ENCODE assay signal across 8 mouse cellular contexts in genomic region chr8:70212112-70213055, GRCm38 (mm10). TPM values are rescaled to one million over a fixed set of nuclear protein-coding genes. Genes with fewer than 3 reads are reported as not detected.
A peak's percentile ranks its signal among the peaks of the same experiment; 100 is the strongest.
DNase-seq lines count a peak whose midpoint lies in the region; ATAC-seq and TF ChIP-seq lines count a peak whose summit lies in the region.

Gene Slc25a42, minus strand, starts transcription at chr8:70212305.

- H3K4me2 ChIP-seq in forebrain, embryonic 12.5 days = peak within 1 kb of the TSS; percentile 94
- peak within 1 kb of the TSS; percentile 95 for H3K4me2 ChIP-seq in heart, postnatal 0 days (ENCODE audit: low read depth, low read length)
- peak within 1 kb of the TSS; percentile 98 for H3K4me2 ChIP-seq in liver, embryonic 16.5 days (ENCODE audit: low read depth, low read length)
- peak within 1 kb of the TSS; percentile 96 for H3K4me2 ChIP-seq in neural tube, embryonic 13.5 days

- H3K9ac ChIP-seq in forebrain, embryonic 12.5 days = peak within 1 kb of the TSS; percentile 46
- H3K9ac ChIP-seq in heart, postnatal 0 days (replicated peaks; ENCODE audit: low read depth, low read length) = peak within 1 kb of the TSS; percentile 70
- H3K9ac ChIP-seq in liver, embryonic 16.5 days (ENCODE audit: low read depth, low read length) = peak within 1 kb of the TSS; percentile 87
- peak within 1 kb of the TSS; percentile 81 for H3K9ac ChIP-seq in neural tube, embryonic 13.5 days

- peak; percentile 99 for ATAC-seq in forebrain, embryonic 12.5 days (ENCODE audit: low FRiP score)
- ATAC-seq in heart, postnatal 0 days (ENCODE audit: insufficient read depth, low read depth) = peak; percentile 93
- ATAC-seq in liver, embryonic 16.5 days (ENCODE audit: low read depth) = peak; percentile 92
- ATAC-seq in neural tube, embryonic 13.5 days (ENCODE audit: low read depth) = peak; percentile 99

- TF ChIP-seq CTCF in E14TG2a.4 (conservative IDR thresholded peaks at IDR 0.05; ENCODE audit: low read length) = no peak
- no peak for TF ChIP-seq CTCF in heart, postnatal 0 days (IDR thresholded peaks at IDR 0.05; ENCODE audit: low read depth)
- no peak for TF ChIP-seq CTCF in testis, adult 2 months (IDR thresholded peaks at IDR 0.05; ENCODE audit: control insufficient read depth, insufficient read depth, insufficient replicate concordance, low read depth, low read length)

- peaks cover 5% of the 10 kb centered on the region for H3K27me3 ChIP-seq in E14TG2a.4 (ENCODE audit: insufficient read depth, low read length)
- peaks cover 42% of the 10 kb centered on the region for H3K27me3 ChIP-seq in forebrain, embryonic 12.5 days
- H3K27me3 ChIP-seq in heart, postnatal 0 days (ENCODE audit: control insufficient read depth, insufficient read depth, low read length) = no peaks in the 10 kb centered on the region
- H3K27me3 ChIP-seq in liver, embryonic 16.5 days (ENCODE audit: control insufficient read depth, insufficient read depth, low read depth, low read length) = no peaks in the 10 kb centered on the region
- peaks cover 17% of the 10 kb centered on the region for H3K27me3 ChIP-seq in neural tube, embryonic 13.5 days
- H3K27me3 ChIP-seq in testis, adult 2 months (ENCODE audit: control insufficient read depth, insufficient read depth, low read length) = no peaks in the 10 kb centered on the region

- no peaks in the 10 kb centered on the region for H3K9me3 ChIP-seq in E14TG2a.4 (ENCODE audit: low read length)
- H3K9me3 ChIP-seq in forebrain, embryonic 12.5 days = no peaks in the 10 kb centered on the region
- no peaks in the 10 kb centered on the region for H3K9me3 ChIP-seq in heart, postnatal 0 days (replicated peaks; ENCODE audit: control insufficient read depth, low read length)
- H3K9me3 ChIP-seq in liver, embryonic 16.5 days (replicated peaks; ENCODE audit: control insufficient read depth, low read length) = no peaks in the 10 kb centered on the region
- H3K9me3 ChIP-seq in neural tube, embryonic 13.5 days = no peaks in the 10 kb centered on the region

- TF ChIP-seq EP300 in heart, postnatal 0 days (IDR thresholded peaks at IDR 0.05; ENCODE audit: low read depth) = 0 out of 2 replicates have a peak, but pooled peaks have one; percentile 54

- TF ChIP-seq POLR2A in testis, adult 2 months (IDR thresholded peaks at IDR 0.05; ENCODE audit: control insufficient read depth, low read depth, low read length) = peak; percentile 55

- DNase-seq in c-Kit-positive CD71-positive TER-119-positive erythroid progenitor cells, embryonic 14.5 days (ENCODE audit: low spot score) = peak; percentile 99
- DNase-seq in heart, postnatal 0 days (ENCODE audit: low spot score) = peak; percentile 100
- DNase-seq in kidney, postnatal 4 days = peak; percentile 95 to 98

- peak within 1 kb of the TSS; percentile 86 for H3K4me3 ChIP-seq in E14TG2a.4 (replicated peaks; ENCODE audit: low read length)
- peak within 1 kb of the TSS; percentile 57 for H3K4me3 ChIP-seq in forebrain, embryonic 12.5 days (replicated peaks)
- peak within 1 kb of the TSS; percentile 74 for H3K4me3 ChIP-seq in heart, postnatal 0 days (ENCODE audit: low read depth, low read length)
- H3K4me3 ChIP-seq in liver, embryonic 16.5 days (ENCODE audit: low read depth, low read length) = peak within 1 kb of the TSS; percentile 81
- H3K4me3 ChIP-seq in neural tube, embryonic 13.5 days = peak within 1 kb of the TSS; percentile 74
- peak within 1 kb of the TSS; percentile 91 for H3K4me3 ChIP-seq in testis, adult 2 months (ENCODE audit: control insufficient read depth, low read depth, low read length)

- H3K36me3 ChIP-seq in E14TG2a.4 (ENCODE audit: insufficient read depth, low read length) = no peaks in the 10 kb centered on the region
- no peaks in the 10 kb centered on the region for H3K36me3 ChIP-seq in forebrain, embryonic 12.5 days (replicated peaks)
- H3K36me3 ChIP-seq in heart, postnatal 0 days (replicated peaks; ENCODE audit: control insufficient read depth, insufficient read depth, low read length) = no peaks in the 10 kb centered on the region
- H3K36me3 ChIP-seq in liver, embryonic 16.5 days (ENCODE audit: control insufficient read depth, insufficient read depth) = no peaks in the 10 kb centered on the region
- no peaks in the 10 kb centered on the region for H3K36me3 ChIP-seq in neural tube, embryonic 13.5 days
- no peaks in the 10 kb centered on the region for H3K36me3 ChIP-seq in testis, adult 2 months (ENCODE audit: control insufficient read depth, insufficient read depth, low read length)

- H3K4me1 ChIP-seq in E14TG2a.4 (replicated peaks; ENCODE audit: low read depth, low read length) = peaks cover 40% of the 10 kb centered on the region
- peaks cover 6% of the 10 kb centered on the region for H3K4me1 ChIP-seq in forebrain, embryonic 12.5 days
- peaks cover 32% of the 10 kb centered on the region; the same call in 1 of the 2 replicates for H3K4me1 ChIP-seq in heart, postnatal 0 days (ENCODE audit: control insufficient read depth, insufficient read depth)
- peaks cover 32% of the 10 kb centered on the region for H3K4me1 ChIP-seq in liver, embryonic 16.5 days (ENCODE audit: control insufficient read depth, low read depth, low read length)
- peaks cover 19% of the 10 kb centered on the region for H3K4me1 ChIP-seq in neural tube, embryonic 13.5 days (replicated peaks)
- peaks cover 8% of the 10 kb centered on the region for H3K4me1 ChIP-seq in testis, adult 2 months (ENCODE audit: control insufficient read depth, insufficient read depth, low read length)

- WGBS in forebrain, embryonic 12.5 days = 0% methylated on average over 57 of the region's 66 CpGs
- under 1% methylated on average over 66 of the region's 66 CpGs for WGBS in heart, postnatal 0 days
- 0% methylated on average over 66 of the region's 66 CpGs for WGBS in liver, embryonic 16.5 days (ENCODE audit: insufficient replicate concordance)
- WGBS in neural tube, embryonic 13.5 days = under 1% methylated on average over 66 of the region's 66 CpGs

- peak within 1 kb of the TSS; percentile 16; the same call in 1 of the 2 replicates for H3K27ac ChIP-seq in forebrain, embryonic 12.5 days
- H3K27ac ChIP-seq in heart, postnatal 0 days (ENCODE audit: low read depth) = peak within 1 kb of the TSS; percentile 92
- peak within 1 kb of the TSS; percentile 94 for H3K27ac ChIP-seq in liver, embryonic 16.5 days (ENCODE audit: low read length)
- peak within 1 kb of the TSS; percentile 76 for H3K27ac ChIP-seq in neural tube, embryonic 13.5 days (replicated peaks)
- H3K27ac ChIP-seq in testis, adult 2 months (ENCODE audit: control insufficient read depth, insufficient read depth, low read depth, low read length) = peak within 1 kb of the TSS; percentile 45

RNA-seq across cellular contexts. Expression of gene Slc25a42, which starts in this region (rescaled TPM):
- 3.4 and 3.6 TPM in 2 replicates for polyA plus RNA-seq in forebrain, embryonic 12.5 days (2016; fragmentation: Nextera tagmentation; extraction: Ambion mirVana)
- total RNA-seq in heart, postnatal 0 days (2014; rRNA removed; ENCODE audit: low replicate concordance) = 20.6 and 29.1 TPM in 2 replicates
- 16.5 and 19.1 TPM in 2 replicates for polyA plus RNA-seq in heart, postnatal 0 days (2015; fragmentation: Nextera tagmentation; extraction: Ambion mirVana)
- 8.4 and 12.0 TPM in 2 replicates for polyA plus RNA-seq in liver, embryonic 16.5 days (2015; fragmentation: Nextera tagmentation; extraction: Ambion mirVana)
- polyA plus RNA-seq in neural tube, embryonic 13.5 days (2015; fragmentation: Nextera tagmentation; extraction: Ambion mirVana) = 5.5 and 6.4 TPM in 2 replicates
- 11.8 and 12.3 TPM in 2 replicates for polyA plus RNA-seq in testis, adult 2 months (2012; rRNA removed)

Comparison
In these comparisons a context has a peak if more than half of its experiments do, and no peak if none do; other contexts are left out.
1. Peak in every context shown above with its lines: DNase-seq, ATAC-seq, H3K4me3 ChIP-seq and H3K27ac ChIP-seq.
2. H3K27ac ChIP-seq: peak in every context shown above with its lines; median percentile 94 in liver, embryonic 16.5 days; 92 in heart, postnatal 0 days; 76 in neural tube, embryonic 13.5 days; 45 in testis, adult 2 months; 16 in forebrain, embryonic 12.5 days.